Mouse (Mus musculus): ENCODE results near the gene 1700011L22Rik. TPM values are rescaled to one million over a fixed set of nuclear protein-coding genes. Genes with fewer than 3 reads are reported as not detected.

Gene 1700011L22Rik
- polyA plus RNA-seq, 2 experiments: not detected

DNA sequence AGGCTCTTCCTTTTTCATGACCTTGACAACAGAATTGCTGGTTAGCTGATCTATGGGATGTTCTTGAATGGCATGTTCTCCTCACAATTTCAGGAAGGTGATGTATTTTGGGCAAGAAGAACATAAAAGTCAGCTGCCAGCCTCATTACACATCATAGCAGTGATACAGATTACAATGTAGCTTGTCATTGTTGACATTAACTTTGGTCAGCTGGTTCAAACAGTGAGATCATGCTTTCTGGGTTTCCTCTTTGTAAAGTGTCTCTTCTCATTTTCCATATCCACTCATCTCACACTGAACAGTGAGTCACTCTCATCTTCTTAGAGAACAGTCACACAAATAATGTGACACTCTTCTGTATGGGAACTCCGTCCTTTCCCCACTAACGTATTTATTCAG is 4.9 kb downstream of the 1700011L22Rik start:
- H3K9ac ChIP-seq (ENCODE audit: low read depth, low read length, severe bottlenecking): no peak overlapping the region
- H3K27me3 ChIP-seq (ENCODE audit: control insufficient read depth, insufficient read depth, low read length): no peaks in the 10 kb centered on the region
- no peaks in the 10 kb centered on the region for H3K4me1 ChIP-seq (ENCODE audit: control insufficient read depth, insufficient read depth, low read length)
- 84% methylated on average over 2 of the region's 2 CpGs for WGBS
- no peak overlapping the region for H3K27ac ChIP-seq (replicated peaks; ENCODE audit: low read depth, low read length)
- H3K9me3 ChIP-seq (ENCODE audit: control insufficient read depth, low read length): no peaks in the 10 kb centered on the region
- DNase-seq (ENCODE audit: low spot score) (no peak), ATAC-seq (ENCODE audit: low FRiP score, low read depth) (no peak)
- no peak overlapping the region for H3K4me2 ChIP-seq (replicated peaks; ENCODE audit: low read depth, low read length, severe bottlenecking)
- no peaks in the 10 kb centered on the region for H3K36me3 ChIP-seq (ENCODE audit: control insufficient read depth, insufficient read depth, low read length)
- no peak overlapping the region for H3K4me3 ChIP-seq (replicated peaks; ENCODE audit: low read length)
- TF ChIP-seq POLR2A (IDR thresholded peaks at IDR 0.05; ENCODE audit: borderline replicate concordance, extremely low read depth, insufficient read depth, insufficient read length): no peak

GRCm38 (mm10) chr8:79239996-79240395 is 8.4 kb downstream of the 1700011L22Rik start:
- no peaks in the 10 kb centered on the region for H3K4me1 ChIP-seq (ENCODE audit: control insufficient read depth, insufficient read depth, low read length)
- TF ChIP-seq POLR2A (IDR thresholded peaks at IDR 0.05; ENCODE audit: borderline replicate concordance, extremely low read depth, insufficient read depth, insufficient read length): no peak
- H3K27me3 ChIP-seq (ENCODE audit: control insufficient read depth, insufficient read depth, low read length): no peaks in the 10 kb centered on the region
- no peak overlapping the region for H3K4me2 ChIP-seq (replicated peaks; ENCODE audit: low read depth, low read length, severe bottlenecking)
- H3K4me3 ChIP-seq (replicated peaks; ENCODE audit: low read length): no peak overlapping the region
- no peaks in the 10 kb centered on the region for H3K36me3 ChIP-seq (ENCODE audit: control insufficient read depth, insufficient read depth, low read length)
- ATAC-seq (ENCODE audit: low FRiP score, low read depth): no peak
- no peaks in the 10 kb centered on the region for H3K9me3 ChIP-seq (ENCODE audit: control insufficient read depth, low read length)
- DNase-seq (ENCODE audit: low spot score): peak; percentile 29
- H3K27ac ChIP-seq (replicated peaks; ENCODE audit: low read depth, low read length): no peak overlapping the region
- WGBS: 61% methylated on average over 7 of the region's 7 CpGs
- H3K9ac ChIP-seq (ENCODE audit: low read depth, low read length, severe bottlenecking): no peak overlapping the region

GRCm38 (mm10) chr8:79239320-79239719 is 9.1 kb downstream of the 1700011L22Rik start:
- WGBS: 79% methylated on average over 3 of the region's 3 CpGs
- Histone ChIP-seq H3K9ac (ENCODE audit: low read depth, low read length, severe bottlenecking) (no peak overlapping the region), H3K27me3 (ENCODE audit: control insufficient read depth, insufficient read depth, low read length) (no peaks in the 10 kb centered on the region), H3K9me3 (ENCODE audit: control insufficient read depth, low read length) (no peaks in the 10 kb centered on the region), H3K36me3 (ENCODE audit: control insufficient read depth, insufficient read depth, low read length) (no peaks in the 10 kb centered on the region), H3K27ac (replicated peaks; ENCODE audit: low read depth, low read length) (no peak overlapping the region), H3K4me1 (ENCODE audit: control insufficient read depth, insufficient read depth, low read length) (no peaks in the 10 kb centered on the region), H3K4me2 (replicated peaks; ENCODE audit: low read depth, low read length, severe bottlenecking) (no peak overlapping the region), H3K4me3 (replicated peaks; ENCODE audit: low read length) (no peak overlapping the region)
- ATAC-seq (ENCODE audit: low FRiP score, low read depth) (no peak), DNase-seq (ENCODE audit: low spot score) (no peak)
- no peak for TF ChIP-seq POLR2A (IDR thresholded peaks at IDR 0.05; ENCODE audit: borderline replicate concordance, extremely low read depth, insufficient read depth, insufficient read length)

- H3K4me2 ChIP-seq (replicated peaks; ENCODE audit: low read depth, low read length, severe bottlenecking): no peak overlapping the region
- no peak for ATAC-seq (ENCODE audit: low FRiP score, low read depth)
These were observed 19.0 kb downstream of the 1700011L22Rik start for GRCm38 (mm10) chr8:79229266-79229888.

DNA sequence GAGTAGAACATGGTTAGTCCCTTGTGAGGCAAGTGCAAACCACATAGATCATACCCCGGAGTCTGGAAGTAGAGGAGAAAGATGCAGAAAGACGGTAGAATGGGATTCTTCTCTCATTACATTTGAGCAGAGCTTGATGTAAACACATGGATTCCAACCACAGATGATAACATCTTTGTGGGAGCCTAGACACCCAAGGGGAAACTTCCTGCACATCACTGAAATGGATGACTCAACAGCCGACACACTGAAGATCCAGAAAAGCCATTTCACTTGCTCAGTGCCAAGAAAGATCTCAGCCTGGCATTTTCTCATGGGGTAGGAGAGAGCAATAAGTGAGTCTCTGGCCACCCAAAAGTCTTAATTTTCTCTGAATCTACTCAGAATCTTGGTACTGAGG is 20.5 kb downstream of the 1700011L22Rik start:
- no peak overlapping the region for H3K27ac ChIP-seq (replicated peaks; ENCODE audit: low read depth, low read length)
- H3K9me3 ChIP-seq (ENCODE audit: control insufficient read depth, low read length): peaks cover 4% of the 10 kb centered on the region; the same call in 1 of the 2 replicates
- TF ChIP-seq POLR2A (IDR thresholded peaks at IDR 0.05; ENCODE audit: borderline replicate concordance, extremely low read depth, insufficient read depth, insufficient read length): no peak
- H3K36me3 ChIP-seq (ENCODE audit: control insufficient read depth, insufficient read depth, low read length): no peaks in the 10 kb centered on the region
- H3K27me3 ChIP-seq (ENCODE audit: control insufficient read depth, insufficient read depth, low read length): no peaks in the 10 kb centered on the region
- ATAC-seq (ENCODE audit: low FRiP score, low read depth) (no peak), DNase-seq (ENCODE audit: low spot score) (no peak)
- H3K4me1 ChIP-seq (ENCODE audit: control insufficient read depth, insufficient read depth, low read length): no peaks in the 10 kb centered on the region; the same call in 1 of the 2 replicates
- H3K4me3 ChIP-seq (replicated peaks; ENCODE audit: low read length): no peak overlapping the region
- WGBS: 87% methylated on average over 3 of the region's 3 CpGs
- H3K4me2 ChIP-seq (replicated peaks; ENCODE audit: low read depth, low read length, severe bottlenecking): no peak overlapping the region
- H3K9ac ChIP-seq (ENCODE audit: low read depth, low read length, severe bottlenecking): no peak overlapping the region

More at GRCm38 (mm10) chr8:79229266-79229888, 19.0 kb downstream of the 1700011L22Rik start:
- Histone ChIP-seq H3K27ac (replicated peaks; ENCODE audit: low read depth, low read length) (no peak overlapping the region), H3K9me3 (ENCODE audit: control insufficient read depth, low read length) (peaks cover 4% of the 10 kb centered on the region; the same call in 1 of the 2 replicates), H3K9ac (ENCODE audit: low read depth, low read length, severe bottlenecking) (no peak overlapping the region), H3K36me3 (ENCODE audit: control insufficient read depth, insufficient read depth, low read length) (no peaks in the 10 kb centered on the region), H3K4me3 (replicated peaks; ENCODE audit: low read length) (no peak overlapping the region), H3K27me3 (ENCODE audit: control insufficient read depth, insufficient read depth, low read length) (no peaks in the 10 kb centered on the region), H3K4me1 (ENCODE audit: control insufficient read depth, insufficient read depth, low read length) (no peaks in the 10 kb centered on the region)
- 54% methylated on average over 8 of the region's 8 CpGs for WGBS
- TF ChIP-seq POLR2A (IDR thresholded peaks at IDR 0.05; ENCODE audit: borderline replicate concordance, extremely low read depth, insufficient read depth, insufficient read length): no peak
- DNase-seq (ENCODE audit: low spot score): no peak
